Mouse (Mus musculus): ENCODE data around the gene Zcchc8.

DNA sequence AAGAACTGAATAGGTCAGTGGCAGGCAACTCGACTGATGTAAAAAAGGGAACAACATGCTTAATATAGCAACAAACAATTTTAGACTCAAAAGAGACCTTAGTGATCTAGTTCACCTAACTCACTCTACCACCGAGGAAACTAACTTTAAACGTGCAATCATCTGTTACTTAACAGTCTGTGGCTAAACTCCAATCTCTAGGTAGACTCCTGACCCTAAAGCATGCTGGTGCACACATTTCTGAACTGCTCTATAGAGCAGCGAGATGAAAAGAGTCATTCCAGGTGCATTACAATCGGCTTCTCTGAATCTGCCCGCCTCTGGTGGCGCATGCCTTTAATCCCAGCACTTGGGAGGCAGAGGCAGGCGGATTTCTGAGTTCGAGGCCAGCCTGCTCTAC lies 45.2 kb downstream of the Zcchc8 start:
- TF ChIP-seq POLR2A (IDR thresholded peaks at IDR 0.05; ENCODE audit: borderline replicate concordance, low read depth, low read length), result no peak
- TF ChIP-seq CTCF (IDR thresholded peaks at IDR 0.05; ENCODE audit: low read depth, low read length), result no peak

Data from bone marrow macrophage, adult 2 months (primary cell).